Mouse (Mus musculus) macrophage (primary cell): ENCODE measurements around the gene Plpp6. TPM values are rescaled to one million over a fixed set of nuclear protein-coding genes. Genes with fewer than 3 reads are reported as not detected.

Experiments
- H3K27ac ChIP-seq: fragments of 350-480 bp; formaldehyde crosslinking; 2 replicates; pipeline ENCODE4 v1.9.0; 2021
- H3K36me3 ChIP-seq: fragments of 350-480 bp; formaldehyde crosslinking; 2 replicates; pipeline ENCODE4 v1.9.0; 2021; ENCODE audit errors: inconsistent target
- H3K4me3 ChIP-seq: fragments of 350-480 bp; formaldehyde crosslinking; 2 replicates; pipeline ENCODE4 v1.9.0; 2021; ENCODE audit errors: inconsistent target
- H3K79me2 ChIP-seq: fragments of 350-480 bp; formaldehyde crosslinking; 2 replicates; pipeline ENCODE4 v1.9.0; 2021; ENCODE audit errors: inconsistent target
- WGBS: methylation state at CpG from one replicate; pipeline ENCODE4 v1.1.7; 2026; ENCODE audit warnings: inconsistent platforms; ENCODE audit not compliant: missing documents; 5-methylcytosine and 5-hydroxymethylcytosine counted together
- polyA plus RNA-seq: library from polyadenylated mRNA; stranded (reverse); fragments of 250-400 nt; gene quantifications from 3 replicates; pipeline ENCODE4 v1.2.4, GENCODE M21; 2018; ENCODE audit warnings: inconsistent platforms
- total RNA-seq, 78 experiments: library from RNA; depleted of rRNA; stranded (reverse); fragments of 250-400 nt; gene quantifications; 1 replicate in 9 of 78; 2 replicates in 24 of 78; 3 replicates in 43 of 78; 4 replicates in 2 of 78; pipeline ENCODE4 v1.2.4; 2018; ENCODE audit warnings: inconsistent platforms in 56 of 78

Plpp6 gene
- 10 to 100 TPM in 1 of 26 experiments, 1 to 10 TPM in 23, under 1 TPM in 2; 0.76 to 10.5 (median 4.0) TPM for total RNA-seq (2018; cell fraction: chromatin; rRNA removed)
- 10 to 100 TPM in 12 of 26 experiments, 1 to 10 TPM in 14; 5.7 to 14.4 (median 9.8) TPM for total RNA-seq (2018; cell fraction: cytosol; rRNA removed)
- 10 to 100 TPM in 12 of 26 experiments, 1 to 10 TPM in 14; 2.9 to 21.6 (median 9.9) TPM for total RNA-seq (2018; cell fraction: nucleus; rRNA removed)
- 8.4 to 10.5 TPM (median 8.5 TPM) in 3 replicates for polyA plus RNA-seq

DNA sequence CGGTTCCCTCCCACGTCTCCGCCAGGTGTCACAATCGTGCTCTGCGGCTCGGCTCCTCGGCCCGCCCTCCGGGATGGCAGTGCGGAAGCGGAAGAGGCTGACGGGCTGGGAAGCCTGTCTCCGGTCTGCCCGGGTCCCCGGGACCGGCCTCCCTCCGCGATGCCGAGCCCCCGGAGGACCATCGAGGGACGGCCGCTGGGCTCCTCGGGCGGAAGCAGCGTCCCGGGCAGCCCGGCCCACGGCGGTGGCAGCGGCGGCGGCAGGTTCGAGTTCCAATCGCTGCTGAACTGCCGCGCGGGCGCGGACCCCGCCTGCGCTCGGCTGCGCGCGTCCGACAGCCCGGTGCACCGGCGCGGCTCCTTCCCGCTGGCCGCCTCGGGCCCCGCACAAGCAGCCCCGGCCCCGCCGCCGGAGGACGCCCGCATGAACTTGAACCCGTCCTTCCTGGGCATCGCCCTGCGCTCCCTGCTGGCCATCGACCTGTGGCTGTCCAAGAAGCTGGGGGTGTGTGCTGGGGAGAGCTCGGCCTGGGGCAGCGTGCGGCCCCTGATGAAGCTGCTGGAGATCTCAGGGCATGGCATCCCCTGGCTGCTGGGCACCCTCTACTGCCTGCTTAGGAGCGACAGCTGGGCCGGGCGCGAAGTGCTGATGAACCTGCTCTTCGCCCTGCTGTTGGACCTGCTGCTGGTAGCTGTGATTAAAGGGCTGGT lies at the start of gene Plpp6:
Gene Plpp6, plus strand, starts transcription at position 112 of the 710 bp plus-strand sequence.
- WGBS = under 1% methylated on average over 54 of the region's 73 CpGs

DNA sequence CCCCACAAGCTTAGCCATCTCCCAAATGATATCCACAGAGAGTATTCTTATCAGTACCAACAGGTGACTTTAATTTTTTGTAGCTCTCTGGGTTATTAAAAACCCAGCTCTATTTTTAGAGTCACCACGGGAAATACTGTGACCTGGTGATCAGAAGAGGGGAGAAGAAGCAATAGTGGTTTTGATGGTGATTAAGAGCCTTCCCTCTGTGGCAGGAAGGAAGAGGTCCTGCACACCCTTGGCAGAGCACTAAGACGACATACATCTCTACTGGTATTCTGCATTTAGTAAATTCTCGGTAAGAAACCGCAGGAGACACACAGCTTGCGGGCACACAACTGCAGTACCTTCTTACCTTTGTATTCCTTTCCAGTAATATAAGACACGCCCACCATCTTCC lies 49.2 kb upstream of the Plpp6 start:
- Histone ChIP-seq H3K79me2 (no peaks in the 10 kb centered on the region), H3K36me3 (no peaks in the 10 kb centered on the region), H3K4me3 (no peak overlapping the region), H3K27ac (no peak overlapping the region)
- 7% methylated on average over 6 of the region's 6 CpGs for WGBS

More for the DNA sequence above, at the start of gene Plpp6:
- Histone ChIP-seq H3K36me3 (no peaks in the 10 kb centered on the region), H3K4me3 (peak within 1 kb of the TSS; percentile 37), H3K27ac (no peak within 1 kb of the TSS), H3K79me2 (no peaks in the 10 kb centered on the region)

DNA sequence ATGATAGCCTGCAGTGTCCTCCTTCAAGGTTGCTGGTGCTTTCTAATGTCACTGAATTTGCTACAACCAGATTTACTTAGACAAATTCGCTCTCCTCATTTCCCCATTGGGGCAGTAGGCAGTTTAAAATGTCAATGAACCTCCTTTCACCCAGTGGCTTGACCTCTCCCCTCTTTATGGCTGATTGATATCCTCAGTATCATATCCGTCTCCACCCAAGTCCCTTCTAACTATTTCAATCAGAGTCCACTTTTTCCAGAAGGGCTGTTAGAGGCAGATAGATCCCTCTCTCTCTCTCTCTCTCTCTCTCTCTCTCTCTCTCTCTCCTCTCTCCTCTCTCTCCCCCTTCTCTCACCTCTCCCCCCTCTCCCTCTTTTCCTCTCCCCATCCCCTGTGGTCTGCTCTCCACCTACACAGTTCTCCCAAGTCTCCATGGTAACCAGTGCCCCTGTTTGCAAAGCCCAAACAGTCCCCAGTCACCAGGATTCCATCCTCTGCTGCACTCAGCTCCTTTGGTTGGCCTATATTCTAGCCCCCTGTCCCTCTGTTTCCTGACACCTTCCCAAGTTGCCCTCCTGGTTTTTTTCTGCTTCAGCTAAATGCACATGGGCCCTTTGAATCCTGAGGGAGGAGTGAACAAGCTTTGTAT lies 48.0 kb upstream of the Plpp6 start:
- Histone ChIP-seq H3K27ac (no peak overlapping the region), H3K36me3 (no peaks in the 10 kb centered on the region), H3K79me2 (no peaks in the 10 kb centered on the region), H3K4me3 (no peak overlapping the region)
- 93% methylated on average over 2 of the region's 2 CpGs for WGBS

DNA sequence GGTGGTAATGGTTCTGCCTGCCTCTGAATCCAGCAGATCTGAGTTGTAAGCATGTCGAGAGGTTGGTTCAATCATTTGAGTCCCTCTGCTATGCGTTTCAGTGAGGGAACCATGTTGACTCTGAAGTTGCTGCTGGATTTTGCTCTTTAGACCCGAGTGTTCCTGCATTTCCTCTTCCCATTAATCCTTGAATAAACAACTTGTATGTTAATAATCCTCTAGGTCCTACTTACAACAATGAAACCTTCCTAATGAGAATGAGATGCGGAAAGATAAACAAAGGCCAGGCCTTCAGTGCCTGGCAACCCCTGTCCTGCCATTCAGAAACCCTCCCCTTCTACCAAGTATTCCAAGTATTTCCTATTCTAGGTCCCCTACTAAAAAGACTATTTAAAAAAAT lies 47.3 kb upstream of the Plpp6 start:
- Histone ChIP-seq H3K27ac (no peak overlapping the region), H3K36me3 (no peaks in the 10 kb centered on the region), H3K79me2 (no peaks in the 10 kb centered on the region), H3K4me3 (no peak overlapping the region)
- 93% methylated on average over 4 of the region's 4 CpGs for WGBS

DNA sequence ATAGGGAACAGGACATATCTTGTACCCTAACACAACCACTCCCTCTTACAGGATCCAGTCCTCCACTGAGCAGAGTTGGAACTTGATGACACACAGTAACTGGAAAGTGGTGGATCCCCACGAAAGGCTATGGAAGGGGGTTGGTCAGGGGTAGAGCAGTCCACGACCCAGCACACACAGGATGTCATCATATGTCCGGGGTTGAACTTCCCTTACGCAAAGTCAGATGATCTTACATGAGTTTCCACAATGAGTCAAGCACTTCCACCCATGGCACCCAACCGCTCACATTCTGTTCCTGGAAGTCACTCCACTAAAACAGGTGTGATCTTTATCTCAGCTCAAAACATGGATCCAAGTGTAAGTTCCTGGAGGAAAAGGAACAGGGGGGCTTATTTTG lies 45.9 kb upstream of the Plpp6 start:
- 60% methylated on average over 5 of the region's 5 CpGs for WGBS
- Histone ChIP-seq H3K79me2 (no peaks in the 10 kb centered on the region), H3K27ac (no peak overlapping the region), H3K4me3 (no peak overlapping the region), H3K36me3 (no peaks in the 10 kb centered on the region)

DNA sequence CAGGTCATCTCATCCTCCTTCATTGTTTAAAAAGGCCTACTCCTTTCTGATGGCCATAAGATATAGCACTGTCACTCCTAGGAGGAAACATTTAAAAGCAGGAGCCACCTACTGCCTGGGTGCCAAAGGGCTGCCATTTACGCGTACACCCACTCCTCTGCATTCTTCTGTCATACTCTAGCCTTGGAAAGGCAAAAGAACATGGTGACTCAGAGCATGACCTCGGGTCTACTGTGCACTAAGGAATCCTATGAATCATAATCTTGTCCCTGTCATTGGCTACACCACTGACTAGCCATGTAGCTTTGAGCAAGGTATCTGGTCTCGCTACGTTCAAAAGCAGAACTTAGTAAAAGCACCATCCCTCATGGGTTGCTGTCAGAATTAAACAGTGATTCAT lies 37.4 kb upstream of the Plpp6 start:
- no peak overlapping the region for H3K4me3 ChIP-seq
- H3K27ac ChIP-seq = no peak overlapping the region
- WGBS = 89% methylated on average over 5 of the region's 5 CpGs
- no peaks in the 10 kb centered on the region for H3K36me3 ChIP-seq
- no peaks in the 10 kb centered on the region for H3K79me2 ChIP-seq

DNA sequence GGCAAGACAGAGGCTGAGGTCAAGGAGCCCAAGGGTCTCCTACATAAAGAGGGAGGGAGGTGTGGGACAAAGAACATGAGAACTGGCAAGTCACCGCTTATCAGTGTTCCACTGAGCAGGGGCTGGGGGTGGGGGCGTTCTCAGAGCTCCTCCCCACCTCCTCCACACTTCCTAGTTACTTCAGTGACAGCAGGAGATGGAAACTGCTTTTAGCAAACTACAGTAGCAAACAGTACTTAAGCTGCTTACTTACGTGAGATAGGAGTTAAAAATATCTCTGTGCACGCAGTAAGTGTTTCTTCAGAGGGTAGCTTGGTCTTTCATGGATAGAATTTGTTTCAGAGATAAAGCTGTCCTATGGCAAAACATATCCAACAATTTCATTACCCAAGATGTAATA lies 36.4 kb upstream of the Plpp6 start:
- 55% methylated on average over 4 of the region's 4 CpGs for WGBS
- Histone ChIP-seq H3K4me3 (no peak overlapping the region), H3K27ac (no peak overlapping the region), H3K79me2 (no peaks in the 10 kb centered on the region), H3K36me3 (no peaks in the 10 kb centered on the region)

DNA sequence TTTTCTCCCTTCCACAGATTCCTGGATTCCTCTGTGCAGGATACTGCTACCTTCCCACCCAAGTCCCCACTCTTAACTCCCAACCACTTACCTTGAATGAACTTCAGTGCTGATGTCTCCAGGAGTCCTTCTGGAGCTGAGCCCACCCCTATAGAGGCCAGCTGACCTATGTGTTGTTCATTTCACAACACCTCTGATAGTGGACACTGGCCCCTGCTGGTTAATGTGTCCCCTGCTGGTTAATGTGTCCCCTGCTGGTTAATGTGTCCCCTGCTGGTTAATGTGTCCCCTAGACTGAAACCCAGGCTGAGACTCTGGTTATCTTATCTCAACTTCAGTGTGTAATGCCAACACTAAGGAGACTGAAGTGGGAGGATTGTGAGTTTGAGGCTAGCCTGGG lies 34.7 kb upstream of the Plpp6 start:
- H3K36me3 ChIP-seq = no peaks in the 10 kb centered on the region
- no peak overlapping the region for H3K27ac ChIP-seq
- H3K79me2 ChIP-seq = no peaks in the 10 kb centered on the region
- no peak overlapping the region for H3K4me3 ChIP-seq

DNA sequence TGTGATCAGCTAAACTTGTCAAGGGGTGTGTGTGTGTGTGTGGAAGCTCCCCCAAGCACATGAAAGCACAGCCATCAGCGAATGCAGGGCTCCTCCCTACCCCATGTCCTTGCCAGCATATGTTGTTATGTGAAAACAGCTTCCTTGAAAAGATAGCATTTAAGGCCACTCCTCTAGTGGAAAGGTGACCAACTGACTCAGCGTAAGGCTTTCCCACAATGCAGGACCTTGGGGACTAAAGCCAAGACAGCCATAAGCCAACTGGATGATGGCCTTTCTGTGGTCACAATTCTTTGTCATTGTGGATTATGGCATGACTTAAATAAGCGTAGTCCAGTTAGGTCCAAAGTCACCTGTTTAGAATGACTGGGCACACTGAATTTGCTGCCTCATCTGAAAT lies 28.9 kb upstream of the Plpp6 start:
- Histone ChIP-seq H3K36me3 (no peaks in the 10 kb centered on the region), H3K4me3 (no peak overlapping the region), H3K27ac (no peak overlapping the region), H3K79me2 (no peaks in the 10 kb centered on the region)
- WGBS = 94% methylated on average over 3 of the region's 3 CpGs

DNA sequence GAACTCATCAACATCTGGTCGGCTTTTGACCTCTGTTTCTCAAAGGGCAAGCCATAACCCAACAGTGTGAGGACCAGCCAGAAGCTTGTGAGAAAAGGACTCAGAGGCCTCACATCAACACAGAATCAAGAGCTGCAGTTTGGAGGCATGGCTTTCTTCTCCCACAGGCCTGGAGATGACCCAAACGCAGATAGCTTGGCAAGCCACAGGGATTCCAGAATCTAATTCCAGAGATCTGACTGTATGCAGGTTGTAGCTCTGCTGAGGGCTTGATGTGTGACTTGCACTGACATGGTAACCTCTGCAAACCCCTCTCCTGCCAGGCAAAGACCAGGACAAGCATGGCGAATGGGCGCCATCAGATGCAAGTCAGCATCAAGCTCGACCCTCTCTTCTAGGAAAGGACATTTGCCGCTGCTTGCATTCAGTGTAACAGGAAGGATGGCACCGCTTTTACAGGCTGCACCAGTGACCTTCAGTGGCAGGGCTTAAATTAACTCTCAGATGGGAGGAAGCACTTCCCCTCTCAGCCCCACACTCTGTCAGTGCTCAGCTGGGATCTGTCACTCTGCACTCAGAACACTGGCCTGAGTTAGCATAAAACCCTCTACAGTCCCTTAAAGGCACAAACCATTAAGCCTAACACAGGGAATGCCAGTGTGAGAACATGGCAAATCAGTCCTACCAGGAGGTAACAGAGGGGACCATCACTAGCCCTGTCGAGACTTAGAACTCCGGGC lies 23.4 kb upstream of the Plpp6 start:
- Histone ChIP-seq H3K79me2 (no peaks in the 10 kb centered on the region), H3K27ac (no peak overlapping the region), H3K4me3 (no peak overlapping the region), H3K36me3 (no peaks in the 10 kb centered on the region)
- 67% methylated on average over 7 of the region's 9 CpGs for WGBS

DNA sequence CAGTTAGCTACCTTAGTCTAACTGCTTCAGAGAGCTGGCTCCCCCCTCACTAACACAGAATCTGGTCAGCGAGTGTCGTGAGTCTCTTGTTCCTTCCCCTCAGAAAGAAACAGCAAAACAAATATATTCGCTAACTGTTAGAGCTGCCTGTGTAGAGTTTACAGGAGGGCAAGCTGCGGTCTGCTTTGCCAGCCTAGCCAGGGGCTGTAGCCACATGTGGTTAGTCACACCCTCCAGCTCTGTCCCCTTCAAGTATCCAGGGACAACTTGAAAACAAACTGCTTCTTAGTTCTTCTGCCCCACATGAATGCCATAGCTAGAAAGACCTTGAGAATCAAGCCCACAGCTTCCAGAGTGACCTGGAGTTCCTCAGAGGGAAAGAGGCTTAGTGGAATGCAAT lies 22.5 kb upstream of the Plpp6 start:
- no peaks in the 10 kb centered on the region for H3K36me3 ChIP-seq
- H3K4me3 ChIP-seq = no peak overlapping the region
- no peak overlapping the region for H3K27ac ChIP-seq
- H3K79me2 ChIP-seq = no peaks in the 10 kb centered on the region
- 38% methylated on average over 4 of the region's 4 CpGs for WGBS

DNA sequence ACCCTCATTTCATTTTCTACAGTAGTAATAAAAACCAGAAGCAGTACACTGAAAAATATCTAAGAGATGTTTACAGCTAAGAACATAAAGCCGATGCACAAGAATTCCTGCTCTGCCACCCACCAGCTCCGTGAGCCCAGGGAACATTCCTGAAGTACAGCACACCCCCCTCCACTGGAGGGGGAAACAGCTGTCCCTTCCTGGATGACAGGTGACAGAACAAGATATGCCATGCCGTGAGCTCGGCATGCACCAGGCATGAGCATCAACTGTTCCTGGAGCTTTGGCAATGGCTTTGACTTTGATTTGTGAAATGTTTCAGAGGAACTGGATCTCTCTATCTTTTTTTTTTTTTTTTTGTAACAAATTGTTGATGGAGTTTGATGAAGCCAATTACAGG lies 17.0 kb upstream of the Plpp6 start:
- WGBS = 21% methylated on average over 4 of the region's 4 CpGs

DNA sequence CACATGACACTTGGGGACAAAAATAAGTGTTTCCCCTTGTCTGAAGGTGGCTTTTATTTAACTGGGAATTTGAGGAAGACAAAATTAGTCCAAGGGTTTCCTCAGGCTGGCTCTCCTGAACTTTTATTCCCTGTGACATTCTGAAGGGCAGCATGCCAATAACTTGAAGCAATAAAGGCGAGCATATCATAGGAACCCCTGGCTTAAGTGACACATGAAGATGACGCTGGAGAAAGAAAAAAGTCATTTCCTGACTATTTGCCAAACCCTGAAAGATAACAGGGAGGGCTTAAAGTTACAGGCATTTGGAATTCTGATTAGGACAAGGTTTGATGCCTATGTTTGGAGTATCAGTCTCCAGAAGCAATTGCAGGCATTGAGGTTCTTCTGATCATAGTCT lies 16.4 kb upstream of the Plpp6 start:
- no peak overlapping the region for H3K27ac ChIP-seq
- H3K36me3 ChIP-seq = no peaks in the 10 kb centered on the region
- no peaks in the 10 kb centered on the region for H3K79me2 ChIP-seq
- no peak overlapping the region for H3K4me3 ChIP-seq
- 56% methylated on average over 2 of the region's 2 CpGs for WGBS

More for the DNA sequence above, 17.0 kb upstream of the Plpp6 start:
- no peak overlapping the region for H3K27ac ChIP-seq
- H3K36me3 ChIP-seq = no peaks in the 10 kb centered on the region
- H3K4me3 ChIP-seq = no peak overlapping the region
- H3K79me2 ChIP-seq = no peaks in the 10 kb centered on the region

DNA sequence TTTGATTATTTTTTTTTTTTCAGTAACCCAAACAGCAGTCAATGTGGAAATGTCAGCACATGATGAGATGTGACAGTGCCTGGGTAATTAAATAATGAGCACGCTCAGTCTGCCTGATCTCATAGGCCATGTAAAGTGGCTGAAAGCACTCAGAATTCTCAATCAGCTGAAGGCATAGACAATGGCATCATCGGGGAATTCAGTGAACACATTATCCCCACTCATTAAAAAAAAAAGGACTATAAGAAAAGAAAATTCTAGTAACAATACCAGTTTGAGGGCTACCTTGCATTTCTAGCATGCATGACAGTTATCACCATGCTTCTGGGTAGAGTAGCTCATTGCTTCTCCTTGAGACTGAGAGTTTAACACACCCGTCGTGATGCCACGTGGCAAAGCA lies 12.5 kb upstream of the Plpp6 start:
- Histone ChIP-seq H3K4me3 (no peak overlapping the region), H3K36me3 (no peaks in the 10 kb centered on the region), H3K79me2 (no peaks in the 10 kb centered on the region), H3K27ac (no peak overlapping the region)
- WGBS = 91% methylated on average over 5 of the region's 5 CpGs

DNA sequence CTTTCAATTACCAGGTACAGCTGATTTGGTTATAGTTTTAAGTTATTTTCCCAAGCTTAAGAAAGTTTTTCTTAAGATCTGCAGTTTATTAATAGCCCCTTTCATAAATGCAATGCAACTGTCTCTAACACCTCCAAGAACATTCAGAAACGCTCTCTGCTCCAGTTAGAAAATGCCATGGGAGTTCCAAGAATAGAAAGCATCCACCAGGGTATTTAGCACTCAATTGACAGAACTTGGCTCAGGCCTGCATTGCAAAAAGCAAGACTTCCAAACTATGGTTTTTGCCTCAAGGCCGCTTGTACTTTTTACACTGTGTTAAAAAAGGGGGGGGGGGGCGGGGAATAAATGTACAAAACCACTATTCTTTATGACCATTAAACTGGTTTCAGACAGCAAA lies 640 bp upstream of the Plpp6 start:
- 87% methylated on average over 1 of the region's 3 CpGs for WGBS
- H3K27ac ChIP-seq = no peak overlapping the region
- no peak overlapping the region; the same call in 1 of the 2 replicates for H3K4me3 ChIP-seq
- H3K36me3 ChIP-seq = no peaks in the 10 kb centered on the region
- H3K79me2 ChIP-seq = no peaks in the 10 kb centered on the region
